Mouse (Mus musculus) forebrain, postnatal 0 days (tissue): ENCODE measurements at regions not wholly inside any gene's neighbourhood (a gene's known extent, or its start where the extent isn't known, plus 50 kb on each side); places are given as distances from the start of the nearest gene placed in this dataset.

Source experiments
- ATAC-seq: fragments of 200-750 bp; cut with Nextera tagmentation; 2 replicates; pipeline ENCODE4 v1.8.0; 2017; ENCODE audit warnings: mild to moderate bottlenecking, moderate library complexity
- DNase-seq: peaks from one replicate; pipeline ENCODE4 v3.0.0-alpha.2; 2015
- H3K27ac ChIP-seq: fragments of 300-500 bp; sonication (generic); 2 replicates; pipeline ENCODE4 v1.5.1; 2014; ENCODE audit warnings: low read depth, mild to moderate bottlenecking, antibody characterized with exemption, low read length, moderate library complexity, mixed read lengths
- H3K27me3 ChIP-seq: fragments of 300-500 bp; sonication (generic); 2 replicates; pipeline ENCODE4 v1.6.1; 2014; ENCODE audit warnings: mild to moderate bottlenecking, low read length, mixed read lengths; ENCODE audit not compliant: insufficient read depth
- H3K36me3 ChIP-seq: fragments of 300-500 bp; sonication (generic); 2 replicates; pipeline ENCODE4 v1.6.1; 2014; ENCODE audit warnings: mild to moderate bottlenecking, moderate library complexity; ENCODE audit not compliant: insufficient read depth
- H3K4me1 ChIP-seq: fragments of 300-500 bp; sonication (generic); 2 replicates; pipeline ENCODE4 v1.6.1; 2014; ENCODE audit warnings: antibody characterized with exemption; ENCODE audit not compliant: insufficient read depth
- H3K4me2 ChIP-seq: fragments of 300-500 bp; sonication (generic); 2 replicates; pipeline ENCODE4 v1.6.1; 2014; ENCODE audit warnings: low read depth, mild to moderate bottlenecking, moderate library complexity
- H3K4me3 ChIP-seq: fragments of 300-500 bp; sonication (generic); 2 replicates; pipeline ENCODE4 v1.5.1; 2014; ENCODE audit warnings: low read depth, low read length, mixed read lengths
- H3K9ac ChIP-seq: fragments of 300-500 bp; sonication (generic); 2 replicates; pipeline ENCODE4 v1.6.1; 2014; ENCODE audit warnings: mild to moderate bottlenecking
- H3K9me3 ChIP-seq: fragments of 300-500 bp; sonication (generic); 2 replicates; pipeline ENCODE4 v1.6.1; 2016; ENCODE audit warnings: low read length
- CTCF ChIP-seq: sonication (generic); IDR thresholded peaks from 2 replicates; pipeline ENCODE4 v1.5.1; 2016; ENCODE audit warnings: antibody characterized with exemption, control low read depth, low read depth
- whole genome bisulfite sequencing: fragments of 180-500 bp; shearing (Covaris S2); extraction: QIAGEN DNeasy Blood & Tissue Kit; methylation state at CpG from one replicate; pipeline ENCODE4 v1.1.7; 2014; 5-methylcytosine and 5-hydroxymethylcytosine counted together

DNA sequence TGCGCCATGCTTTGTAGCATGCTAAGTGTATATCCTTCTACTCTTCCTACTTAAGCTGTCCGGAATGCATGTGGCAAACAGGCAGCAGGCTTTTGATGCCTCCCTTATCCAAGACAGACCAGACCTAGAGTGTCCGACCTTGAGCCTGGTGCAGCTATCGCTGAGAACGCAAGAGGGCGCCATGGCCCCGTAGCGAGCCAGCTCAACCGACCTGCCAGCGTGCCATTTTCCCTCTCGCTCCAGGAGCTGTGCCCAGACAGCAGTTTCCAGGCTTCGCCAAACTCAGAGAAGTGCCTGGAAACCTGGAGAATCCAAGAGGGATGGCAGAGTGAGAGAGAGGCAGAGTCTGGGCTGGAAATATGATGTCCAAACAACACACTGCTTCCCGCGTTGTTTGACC, 155.8 kb upstream of the Gm12830 start:
- ATAC-seq: peak; percentile 77
- no peaks in the 10 kb centered on the region for H3K9me3 ChIP-seq
- H3K27me3 ChIP-seq: peaks cover 62% of the 10 kb centered on the region
- peak overlapping the region; percentile 20 for H3K4me3 ChIP-seq
- no peaks in the 10 kb centered on the region for H3K36me3 ChIP-seq
- H3K4me2 ChIP-seq: peak overlapping the region; percentile 46; the same call in 1 of the 2 replicates
- no peak overlapping the region for H3K9ac ChIP-seq
- peak; percentile 89 for DNase-seq
- no peaks in the 10 kb centered on the region for H3K4me1 ChIP-seq
- peak; percentile 97 for TF ChIP-seq CTCF
- no peak overlapping the region for H3K27ac ChIP-seq
- 2% methylated on average over 14 of the region's 14 CpGs for WGBS

DNA sequence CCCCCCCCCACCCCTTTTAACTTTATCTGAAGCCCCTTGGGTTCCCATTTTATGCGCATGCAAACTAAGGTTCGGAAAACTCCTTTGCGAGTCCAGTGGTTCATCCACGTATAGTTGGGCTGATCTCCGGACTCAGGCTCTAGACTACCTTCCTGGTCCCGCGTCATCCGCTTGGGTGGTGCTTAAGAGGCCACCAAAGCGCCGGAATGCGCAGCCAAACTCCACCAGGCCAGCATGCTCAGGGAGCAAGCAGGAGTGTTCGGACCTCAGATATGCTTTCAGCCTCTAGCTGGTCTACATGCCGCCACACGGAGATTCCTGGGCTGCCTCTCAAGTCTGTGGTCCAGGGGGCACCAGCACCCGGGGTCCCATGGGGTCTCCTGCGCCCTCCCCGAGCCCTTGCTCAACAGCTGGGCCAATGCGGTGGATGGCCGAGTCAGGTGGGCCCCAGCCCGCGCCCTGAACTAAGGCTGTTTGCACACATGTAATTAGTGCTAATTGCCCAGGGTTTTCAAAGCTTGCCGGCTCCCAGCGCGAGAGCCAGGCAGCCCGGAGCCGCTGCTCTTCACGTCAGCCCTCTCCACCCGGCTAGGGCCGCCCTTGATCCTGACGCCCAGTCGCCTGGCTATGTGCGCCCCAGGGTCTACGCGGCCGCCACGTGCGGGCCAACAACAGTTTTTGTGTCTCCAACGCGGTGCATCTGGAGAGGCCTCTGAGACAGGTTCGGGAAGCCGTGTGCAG, 155.1 kb upstream of the Gm12830 start:
- Histone ChIP-seq H3K4me2 (peak overlapping the region; percentile 46), H3K4me1 (no peaks in the 10 kb centered on the region), H3K27ac (no peak overlapping the region), H3K4me3 (peak overlapping the region; percentile 11), H3K27me3 (peaks cover 63% of the 10 kb centered on the region), H3K36me3 (no peaks in the 10 kb centered on the region), H3K9ac (no peak overlapping the region), H3K9me3 (no peaks in the 10 kb centered on the region)
- ATAC-seq: peak; percentile 37
- WGBS: 5% methylated on average over 41 of the region's 41 CpGs
- TF ChIP-seq CTCF: no peak
- no peak for DNase-seq

DNA sequence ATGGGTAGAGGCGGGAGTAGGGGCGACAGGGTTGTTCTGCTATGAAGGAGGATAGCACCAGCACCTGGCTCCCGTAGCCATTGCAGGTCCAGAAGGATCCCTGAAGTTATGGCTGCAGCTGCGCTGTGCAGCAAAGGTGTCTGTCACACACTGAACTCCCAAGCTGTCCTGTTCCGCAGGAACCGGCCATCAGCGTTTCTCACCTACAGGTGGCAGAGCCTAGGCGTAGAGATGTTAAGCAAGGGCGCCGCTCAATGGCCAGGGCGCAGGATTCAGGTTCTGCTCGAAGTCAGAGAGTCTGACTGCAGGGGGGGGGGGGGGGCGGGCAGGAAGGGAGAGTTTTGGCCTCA, 154.6 kb upstream of the Gm12830 start:
- peak overlapping the region; percentile 46 for H3K4me2 ChIP-seq
- H3K36me3 ChIP-seq: no peaks in the 10 kb centered on the region
- no peak for DNase-seq
- no peak overlapping the region for H3K9ac ChIP-seq
- H3K4me1 ChIP-seq: no peaks in the 10 kb centered on the region
- WGBS: 6% methylated on average over 12 of the region's 13 CpGs
- H3K4me3 ChIP-seq: peak overlapping the region; percentile 11
- TF ChIP-seq CTCF: peak; percentile 41
- H3K27ac ChIP-seq: no peak overlapping the region
- ATAC-seq: peak; percentile 13
- no peaks in the 10 kb centered on the region for H3K9me3 ChIP-seq
- H3K27me3 ChIP-seq: peaks cover 68% of the 10 kb centered on the region

DNA sequence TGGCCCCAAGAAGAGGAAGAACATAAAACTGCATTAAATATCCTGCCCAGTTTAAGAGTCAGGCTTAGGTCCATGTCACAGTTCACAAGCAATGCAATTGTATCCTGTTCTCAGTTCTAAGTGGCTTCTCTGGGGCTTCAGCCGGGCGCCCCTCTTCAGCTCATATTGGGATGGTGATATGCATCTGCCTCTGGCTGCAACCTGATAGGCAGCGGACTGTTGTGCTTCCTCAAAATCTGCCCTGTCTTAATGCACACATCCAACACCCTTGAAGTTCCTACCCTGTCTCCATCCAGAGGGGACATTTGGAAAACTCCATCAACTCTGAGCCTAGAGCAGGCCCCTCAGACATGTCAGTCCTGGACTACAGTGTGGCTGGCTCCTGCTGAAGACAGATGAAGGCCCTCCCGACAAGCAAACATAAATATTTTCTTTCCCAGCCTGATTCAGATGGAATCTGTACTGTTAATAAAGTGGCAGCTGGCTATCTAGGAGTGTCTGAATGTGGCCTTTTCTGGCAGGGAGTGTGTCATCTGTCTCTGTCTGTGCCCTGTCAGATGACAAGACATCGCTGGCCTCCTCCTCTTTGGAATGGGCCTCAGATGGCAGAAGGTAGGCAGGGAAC, 149.3 kb upstream of the Gm12830 start:
- Histone ChIP-seq H3K4me2 (no peak overlapping the region), H3K36me3 (no peaks in the 10 kb centered on the region), H3K4me3 (no peak overlapping the region), H3K27me3 (peaks cover 24% of the 10 kb centered on the region), H3K27ac (no peak overlapping the region), H3K9ac (no peak overlapping the region), H3K9me3 (no peaks in the 10 kb centered on the region), H3K4me1 (no peaks in the 10 kb centered on the region)
- WGBS: 81% methylated on average over 5 of the region's 5 CpGs
- ATAC-seq: no peak
- no peak for DNase-seq
- TF ChIP-seq CTCF: no peak

DNA sequence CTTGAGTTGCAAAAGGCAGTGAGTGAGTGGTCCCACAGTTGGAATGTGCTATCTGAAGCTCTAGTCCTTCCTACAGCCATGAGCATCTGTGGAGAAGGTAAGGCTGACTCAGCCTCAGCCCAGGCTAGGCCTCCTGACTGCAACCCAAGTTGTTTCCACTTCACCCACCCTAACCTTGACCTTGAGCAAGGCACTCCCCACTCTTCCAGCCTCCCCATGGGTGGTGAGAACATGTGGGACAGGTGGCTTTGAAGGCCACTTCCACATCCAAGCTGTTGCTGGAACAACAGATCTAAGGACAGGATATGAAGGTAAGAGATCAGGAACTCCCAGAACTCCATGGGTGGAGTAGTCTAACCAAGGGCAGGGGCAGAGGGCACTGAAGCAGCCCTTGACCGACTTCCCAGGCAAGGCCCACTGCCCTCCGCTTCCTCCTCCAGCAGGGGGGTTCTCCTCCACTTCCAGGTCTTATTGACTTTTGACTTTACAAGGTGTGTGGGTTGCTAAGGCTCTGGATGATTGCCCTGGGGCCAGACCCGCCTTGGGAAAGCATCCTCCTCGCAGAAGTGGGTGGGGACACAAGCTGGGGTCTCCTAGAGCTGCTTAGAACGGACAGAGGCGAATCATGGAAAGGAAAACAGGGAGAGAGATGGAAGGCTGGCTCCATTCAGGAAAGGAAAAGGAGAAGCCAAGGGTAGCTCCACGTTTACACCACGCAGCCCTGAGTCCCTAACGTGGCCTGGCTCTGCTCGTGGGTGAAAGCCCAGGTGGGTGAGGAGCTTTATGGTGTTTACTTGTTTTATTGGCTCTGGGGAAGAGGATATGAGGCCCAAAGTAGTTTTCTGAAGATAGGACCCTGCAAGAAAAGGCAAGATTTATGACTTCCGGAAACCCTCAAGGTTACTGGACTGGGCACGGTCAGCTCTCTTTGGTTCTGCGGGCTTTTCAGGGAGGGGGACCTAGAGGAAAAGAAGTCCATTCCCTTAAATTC, 144.3 kb upstream of the Gm12830 start:
- Histone ChIP-seq H3K9ac (no peak overlapping the region), H3K36me3 (no peaks in the 10 kb centered on the region), H3K4me1 (0 out of 2 replicates have a peak, but pooled peaks cover 7% of the 10 kb centered on the region), H3K4me3 (no peak overlapping the region), H3K9me3 (no peaks in the 10 kb centered on the region), H3K27ac (no peak overlapping the region), H3K4me2 (no peak overlapping the region), H3K27me3 (peaks cover 10% of the 10 kb centered on the region; the same call in 1 of the 2 replicates)
- no peak for TF ChIP-seq CTCF
- no peak for ATAC-seq
- no peak for DNase-seq
- 94% methylated on average over 13 of the region's 13 CpGs for WGBS

DNA sequence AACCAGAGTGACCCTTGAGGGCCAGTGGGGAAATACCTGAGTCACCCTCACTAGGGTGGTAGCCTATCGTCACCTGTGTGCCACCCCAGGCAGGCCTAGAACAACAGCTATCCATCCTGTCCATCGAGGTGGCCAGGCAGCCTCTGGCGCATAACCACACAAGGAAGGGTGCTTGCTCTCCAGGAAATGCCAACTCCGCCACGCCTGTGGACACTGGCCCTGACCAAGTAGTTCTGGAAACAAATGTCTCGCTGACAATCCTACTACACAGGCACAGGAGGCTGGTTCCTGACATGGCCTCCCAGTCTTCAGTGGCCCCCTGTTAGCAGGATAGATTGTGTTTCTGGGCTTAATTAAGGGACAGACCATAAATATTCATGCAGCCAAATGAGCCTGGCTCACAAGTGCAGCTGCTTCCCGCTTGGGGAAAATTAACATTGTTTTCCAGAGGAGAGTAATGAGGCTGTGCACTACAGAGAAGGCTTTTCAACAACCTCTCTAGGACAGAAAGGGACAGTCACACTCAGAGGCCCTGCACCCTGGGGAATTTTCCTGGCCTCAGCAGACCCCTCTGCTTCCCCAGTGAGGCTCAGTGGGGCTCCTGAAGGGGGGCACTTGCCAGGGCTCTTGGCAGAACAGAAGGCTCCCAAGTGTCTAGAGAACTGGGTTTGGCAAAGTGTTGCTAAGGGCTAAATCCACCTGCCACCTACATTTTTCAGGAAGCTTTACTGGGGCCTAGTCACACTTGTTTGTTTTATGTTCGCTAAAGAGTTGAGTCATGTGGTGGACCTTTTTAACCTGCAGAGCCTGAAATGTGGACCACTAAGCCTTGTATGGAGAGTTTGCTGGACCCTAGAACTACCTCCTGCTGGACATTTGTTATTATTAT, 143.2 kb upstream of the Gm12830 start:
- Histone ChIP-seq H3K27ac (no peak overlapping the region), H3K4me2 (no peak overlapping the region)
- ATAC-seq: peak; percentile 83

More for the DNA sequence above, 143.2 kb upstream of the Gm12830 start:
- peak; percentile 56 for DNase-seq
- Histone ChIP-seq H3K27me3 (peaks cover 10% of the 10 kb centered on the region; the same call in 1 of the 2 replicates), H3K9ac (no peak overlapping the region), H3K4me3 (no peak overlapping the region), H3K36me3 (no peaks in the 10 kb centered on the region), H3K4me1 (0 out of 2 replicates have a peak, but pooled peaks cover 7% of the 10 kb centered on the region), H3K9me3 (no peaks in the 10 kb centered on the region)
- no peak for TF ChIP-seq CTCF
- 20% methylated on average over 8 of the region's 8 CpGs for WGBS
